Mouse (Mus musculus): ENCODE data around the gene Gm11037.

DNA sequence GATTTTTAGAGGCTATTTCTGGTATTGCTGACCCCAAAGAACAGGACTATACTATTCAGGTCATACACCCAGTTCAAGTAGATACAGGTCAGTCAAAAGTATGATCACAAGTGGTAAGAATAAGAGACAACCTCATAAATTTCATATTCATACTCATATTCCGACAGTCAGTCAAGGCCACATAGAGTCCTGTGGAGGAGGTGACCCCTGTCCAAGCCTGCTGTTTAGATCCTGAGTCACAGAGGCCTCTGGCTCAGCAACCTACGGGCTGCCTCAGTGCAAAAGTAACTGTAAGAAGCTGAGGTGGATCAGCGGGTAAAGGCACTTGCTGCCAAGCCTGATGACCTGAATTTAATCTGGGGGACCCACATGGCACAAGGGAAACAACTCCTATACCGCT is 20.7 kb downstream of the Gm11037 start:
- no peak for TF ChIP-seq TAL1 (IDR thresholded peaks at IDR 0.05; ENCODE audit: low read length)
- TF ChIP-seq GATA1 (IDR thresholded peaks at IDR 0.05; ENCODE audit: low read length), result no peak

Measured in erythroblast, embryonic 14.5 days (primary cell).